Mouse (Mus musculus): ENCODE data around the gene Prpf38a. TPM values are rescaled to one million over a fixed set of nuclear protein-coding genes. Genes with fewer than 3 reads are reported as not detected.

The Prpf38a gene
- 70.4 and 75.2 TPM in 2 replicates for polyA plus RNA-seq (2015; fragmentation: Nextera tagmentation; extraction: Ambion mirVana)

DNA sequence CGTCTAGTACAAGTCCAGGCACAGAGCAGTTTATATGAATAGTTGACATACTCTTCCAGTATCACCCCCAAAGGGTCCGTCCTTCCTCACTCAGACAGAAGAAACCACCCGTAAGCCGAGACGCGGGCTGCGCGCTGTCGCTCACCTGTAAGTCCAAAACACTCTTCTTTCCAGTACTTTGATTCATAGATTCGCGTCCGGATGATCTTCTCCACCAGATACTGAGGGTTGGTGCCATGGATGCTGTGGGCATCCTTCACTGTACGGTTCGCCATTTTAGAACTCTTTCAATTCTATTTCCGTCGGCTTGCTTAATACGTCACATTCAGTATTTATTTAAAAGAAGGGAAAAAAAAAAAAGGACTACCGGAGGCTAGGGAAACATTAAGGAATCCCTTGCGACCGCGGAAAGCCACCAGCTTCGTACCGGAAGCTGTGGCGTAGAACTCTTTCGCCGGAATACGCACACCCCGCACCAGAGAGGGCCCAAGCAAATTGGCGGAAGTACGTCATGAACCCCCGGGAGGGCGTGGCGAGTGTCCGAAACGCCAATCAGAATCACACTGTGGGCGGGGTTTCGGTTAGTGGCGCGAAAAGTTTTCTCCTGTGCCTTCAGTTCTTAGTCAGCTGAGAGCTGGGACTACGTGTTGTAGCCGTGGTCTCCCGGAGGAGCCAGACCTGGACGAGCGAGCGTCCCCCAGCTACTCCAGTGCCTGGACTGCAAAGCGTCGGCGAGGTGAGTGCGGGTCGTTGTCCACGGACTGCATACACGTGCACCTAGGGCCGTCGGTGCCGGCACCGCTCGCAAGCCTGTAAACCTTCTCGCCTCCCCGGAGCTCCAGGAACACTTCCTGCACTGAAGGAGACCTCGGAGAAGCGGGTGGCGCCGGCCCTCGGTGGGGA is at the start of gene Prpf38a, which contains the start of gene Orc1:
TSS of gene Prpf38a (minus strand) at position 497 of the 903 bp plus-strand sequence.
TSS of gene Orc1 (plus strand) at position 584 of the 903 bp plus-strand sequence.
- peak; percentile 99 for ATAC-seq
- peak within 1 kb of the TSS; percentile 89 for H3K4me3 ChIP-seq (ENCODE audit: low read length)
- peak within 1 kb of the TSS; percentile 83 for H3K9ac ChIP-seq (ENCODE audit: low read depth, low read length)
- WGBS: under 1% methylated on average over 64 of the region's 64 CpGs
- no peaks in the 10 kb centered on the region for H3K27me3 ChIP-seq (replicated peaks; ENCODE audit: control insufficient read depth, insufficient read depth, low read length)
- peak within 1 kb of the TSS; percentile 78 for H3K27ac ChIP-seq (ENCODE audit: low read depth, low read length)
- H3K36me3 ChIP-seq (ENCODE audit: control insufficient read depth, insufficient read depth, low read length): peaks cover 9% of the 10 kb centered on the region
- peaks cover 18% of the 10 kb centered on the region for H3K4me1 ChIP-seq (ENCODE audit: control insufficient read depth, insufficient read depth, low read depth, low read length)
- no peaks in the 10 kb centered on the region for H3K9me3 ChIP-seq (ENCODE audit: control insufficient read depth, low read length)
- peak within 1 kb of the TSS; percentile 98 for H3K4me2 ChIP-seq (ENCODE audit: low read length)

DNA sequence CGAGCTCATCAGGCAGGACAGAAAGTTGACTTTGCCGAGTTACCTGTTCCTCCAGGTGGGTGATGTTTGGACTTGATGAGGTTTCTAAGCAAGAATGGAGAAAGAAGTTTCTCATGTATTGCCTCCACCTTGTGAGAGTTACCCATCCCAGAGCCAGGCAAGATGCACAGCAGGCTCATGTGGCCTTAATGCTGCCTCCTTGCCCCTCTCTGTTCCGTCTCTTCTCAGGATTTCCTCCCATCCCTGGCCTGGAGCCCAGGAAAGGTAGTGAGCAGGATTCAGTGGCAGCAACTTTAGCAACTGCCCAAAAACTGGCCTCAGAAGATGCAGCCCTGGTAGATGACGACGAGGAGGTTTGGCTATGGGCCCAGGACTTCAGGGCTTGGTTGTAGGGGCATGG is 47.9 kb upstream of the Prpf38a start:
- H3K9ac ChIP-seq (ENCODE audit: low read depth, low read length): no peak overlapping the region
- H3K27me3 ChIP-seq (replicated peaks; ENCODE audit: control insufficient read depth, insufficient read depth, low read length): no peaks in the 10 kb centered on the region
- H3K4me1 ChIP-seq (ENCODE audit: control insufficient read depth, insufficient read depth, low read depth, low read length): no peaks in the 10 kb centered on the region
- no peak overlapping the region for H3K4me3 ChIP-seq (ENCODE audit: low read length)
- no peak overlapping the region for H3K4me2 ChIP-seq (ENCODE audit: low read length)
- no peaks in the 10 kb centered on the region for H3K9me3 ChIP-seq (ENCODE audit: control insufficient read depth, low read length)
- no peak overlapping the region for H3K27ac ChIP-seq (ENCODE audit: low read depth, low read length)
- H3K36me3 ChIP-seq (ENCODE audit: control insufficient read depth, insufficient read depth, low read length): peaks cover 42% of the 10 kb centered on the region
- 79% methylated on average over 5 of the region's 5 CpGs for WGBS
- ATAC-seq: no peak

DNA sequence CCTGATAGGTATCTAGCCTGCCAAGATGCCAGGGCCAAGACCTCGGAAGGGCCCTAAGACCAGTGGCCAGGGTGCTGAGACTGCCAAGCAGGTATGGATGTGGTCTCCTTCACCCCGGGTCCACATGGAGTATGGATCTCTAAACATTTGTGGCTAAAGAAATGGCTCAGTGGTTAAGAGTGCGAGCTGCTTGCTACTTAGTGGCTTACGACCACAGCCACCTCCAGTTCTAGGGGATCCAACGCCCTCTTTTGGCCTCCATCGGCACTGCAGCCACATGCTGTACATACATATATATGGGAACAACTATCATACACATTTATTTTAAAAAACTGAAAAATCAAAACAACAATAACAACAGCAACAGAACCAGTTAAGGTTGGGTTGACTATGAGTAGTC is 42.4 kb upstream of the Prpf38a start:
- Histone ChIP-seq H3K27ac (ENCODE audit: low read depth, low read length) (no peak overlapping the region), H3K4me3 (ENCODE audit: low read length) (no peak overlapping the region), H3K9ac (ENCODE audit: low read depth, low read length) (no peak overlapping the region), H3K4me1 (ENCODE audit: control insufficient read depth, insufficient read depth, low read depth, low read length) (peaks cover 12% of the 10 kb centered on the region), H3K4me2 (ENCODE audit: low read length) (no peak overlapping the region), H3K9me3 (ENCODE audit: control insufficient read depth, low read length) (no peaks in the 10 kb centered on the region), H3K27me3 (replicated peaks; ENCODE audit: control insufficient read depth, insufficient read depth, low read length) (no peaks in the 10 kb centered on the region), H3K36me3 (ENCODE audit: control insufficient read depth, insufficient read depth, low read length) (peaks cover 6% of the 10 kb centered on the region)
- WGBS: 97% methylated on average over 6 of the region's 6 CpGs
- ATAC-seq: no peak

DNA sequence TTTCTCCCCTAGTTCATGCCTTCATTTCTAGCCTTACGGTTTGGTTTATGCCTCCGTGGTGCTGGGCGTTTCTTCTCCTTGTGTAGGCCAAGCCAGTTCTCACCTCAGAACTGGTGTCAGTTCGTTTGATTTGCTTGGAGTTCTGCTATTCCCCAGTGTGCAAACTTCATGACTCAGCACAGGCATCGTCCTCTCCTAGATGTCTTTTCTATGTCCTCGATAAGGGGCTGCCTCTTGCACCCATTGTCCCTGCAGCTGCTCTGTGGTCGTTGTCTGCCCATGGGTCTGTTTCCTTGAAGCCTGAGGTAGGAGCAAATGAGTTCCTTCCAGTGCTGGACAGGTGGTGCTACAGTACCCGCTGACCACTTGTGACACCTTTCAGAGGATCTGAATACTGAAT is 41.4 kb upstream of the Prpf38a start:
- peak overlapping the region; percentile 85 for H3K4me3 ChIP-seq (ENCODE audit: low read length)
- peak overlapping the region; percentile 97 for H3K9ac ChIP-seq (ENCODE audit: low read depth, low read length)
- H3K36me3 ChIP-seq (ENCODE audit: control insufficient read depth, insufficient read depth, low read length): peaks cover 3% of the 10 kb centered on the region
- H3K9me3 ChIP-seq (ENCODE audit: control insufficient read depth, low read length): no peaks in the 10 kb centered on the region
- peak overlapping the region; percentile 96 for H3K27ac ChIP-seq (ENCODE audit: low read depth, low read length)
- H3K27me3 ChIP-seq (replicated peaks; ENCODE audit: control insufficient read depth, insufficient read depth, low read length): no peaks in the 10 kb centered on the region
- H3K4me1 ChIP-seq (ENCODE audit: control insufficient read depth, insufficient read depth, low read depth, low read length): peaks cover 12% of the 10 kb centered on the region
- 15% methylated on average over 8 of the region's 8 CpGs for WGBS
- peak overlapping the region; percentile 75 for H3K4me2 ChIP-seq (ENCODE audit: low read length)
- ATAC-seq: 0 out of 2 replicates have a peak, but pooled peaks have one; percentile 2

DNA sequence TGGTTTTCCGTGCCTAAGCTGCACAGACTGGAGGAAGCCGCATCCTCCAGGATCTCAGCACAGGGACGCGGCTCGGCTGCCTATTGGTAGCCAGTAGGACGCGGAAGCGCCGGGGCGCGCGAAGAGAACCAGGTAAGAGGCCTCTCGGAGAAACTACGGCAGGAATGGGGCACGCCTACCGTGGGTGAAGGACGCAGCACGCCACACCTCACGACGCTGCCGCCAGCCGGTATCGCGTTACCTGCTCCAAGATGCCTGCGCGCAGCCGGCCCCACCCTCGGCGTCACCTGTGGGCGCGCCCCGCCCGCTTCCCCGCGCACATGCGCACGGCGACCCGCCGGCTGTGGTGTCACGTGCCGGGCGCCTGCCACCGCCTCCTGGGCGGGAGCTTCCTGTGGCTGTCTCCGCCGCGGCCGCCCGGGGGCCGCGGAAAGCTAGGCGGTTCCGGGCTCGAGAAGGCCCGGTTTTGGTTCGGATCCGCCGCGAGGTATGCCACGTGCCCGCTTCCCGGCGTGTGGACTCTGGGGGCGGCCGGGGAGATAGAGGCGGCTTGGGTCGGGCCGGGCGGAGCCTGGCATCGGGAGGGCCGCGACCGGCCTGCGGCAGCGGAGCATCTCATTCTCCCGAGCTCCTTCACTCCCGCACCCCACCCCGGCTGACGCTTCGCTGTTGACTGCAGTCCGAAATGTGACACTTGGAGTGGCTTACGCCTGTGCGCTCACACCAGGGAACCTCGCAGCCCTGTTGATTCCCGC is 40.6 kb upstream of the Prpf38a start, which contains the start of gene Cc2d1b:
TSS of gene Cc2d1b (plus strand) at position 354 of the 755 bp plus-strand sequence.
- H3K9me3 ChIP-seq (ENCODE audit: control insufficient read depth, low read length): no peaks in the 10 kb centered on the region
- H3K4me3 ChIP-seq (ENCODE audit: low read length): peak within 1 kb of the TSS; percentile 85
- peak; percentile 94 for ATAC-seq
- H3K36me3 ChIP-seq (ENCODE audit: control insufficient read depth, insufficient read depth, low read length): no peaks in the 10 kb centered on the region
- H3K27ac ChIP-seq (ENCODE audit: low read depth, low read length): peak within 1 kb of the TSS; percentile 96
- peaks cover 12% of the 10 kb centered on the region for H3K4me1 ChIP-seq (ENCODE audit: control insufficient read depth, insufficient read depth, low read depth, low read length)
- peak within 1 kb of the TSS; percentile 97 for H3K9ac ChIP-seq (ENCODE audit: low read depth, low read length)
- under 1% methylated on average over 72 of the region's 86 CpGs for whole genome bisulfite sequencing
- no peaks in the 10 kb centered on the region for H3K27me3 ChIP-seq (replicated peaks; ENCODE audit: control insufficient read depth, insufficient read depth, low read length)
- peak within 1 kb of the TSS; percentile 75 for H3K4me2 ChIP-seq (ENCODE audit: low read length)

DNA sequence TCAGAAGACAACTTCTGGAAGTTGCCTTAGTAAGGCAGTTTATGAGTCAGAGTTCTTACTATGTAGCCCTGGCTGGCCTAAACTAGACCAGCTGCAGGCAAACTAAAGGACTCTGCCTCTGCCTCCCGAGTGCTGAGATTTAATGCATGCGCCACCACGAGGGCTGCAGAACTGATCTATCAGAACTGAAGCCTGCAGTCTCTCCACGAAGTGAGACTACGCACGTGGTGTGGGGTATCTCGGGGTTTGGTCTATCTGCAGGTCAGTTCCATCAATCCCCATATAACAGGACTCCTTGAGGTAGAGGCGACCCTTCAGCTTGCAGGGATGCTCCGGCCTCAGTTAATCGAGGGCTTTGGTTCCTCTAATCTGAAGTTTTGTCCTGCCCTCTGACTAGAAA is 40.0 kb upstream of the Prpf38a start:
- H3K27ac ChIP-seq (ENCODE audit: low read depth, low read length): peak overlapping the region; percentile 96
- no peaks in the 10 kb centered on the region for H3K36me3 ChIP-seq (ENCODE audit: control insufficient read depth, insufficient read depth, low read length)
- peaks cover 12% of the 10 kb centered on the region for H3K4me1 ChIP-seq (ENCODE audit: control insufficient read depth, insufficient read depth, low read depth, low read length)
- ATAC-seq: peak; percentile 66
- H3K9me3 ChIP-seq (ENCODE audit: control insufficient read depth, low read length): no peaks in the 10 kb centered on the region
- 1% methylated on average over 10 of the region's 10 CpGs for WGBS
- H3K4me3 ChIP-seq (ENCODE audit: low read length): peak overlapping the region; percentile 85
- peak overlapping the region; percentile 75 for H3K4me2 ChIP-seq (ENCODE audit: low read length)
- no peaks in the 10 kb centered on the region for H3K27me3 ChIP-seq (replicated peaks; ENCODE audit: control insufficient read depth, insufficient read depth, low read length)
- H3K9ac ChIP-seq (ENCODE audit: low read depth, low read length): peak overlapping the region; percentile 97

DNA sequence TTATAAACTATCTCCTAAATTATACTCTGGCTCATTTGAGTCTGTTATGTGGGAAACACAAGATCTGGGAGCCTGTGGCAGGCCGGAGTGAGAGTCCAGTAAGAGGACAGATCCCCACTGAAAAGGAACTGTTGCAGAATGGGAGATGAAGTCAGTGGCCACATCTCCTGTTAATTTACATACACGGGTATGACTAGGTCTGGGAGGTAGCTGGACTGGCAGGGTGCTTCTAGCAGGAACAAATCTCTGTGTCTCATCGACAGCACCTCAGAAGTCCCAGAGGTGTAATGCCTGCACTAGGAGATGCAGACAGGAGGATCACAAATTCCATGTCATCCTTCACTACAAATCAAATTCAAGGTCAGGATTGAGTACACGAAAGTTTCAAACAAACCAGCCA is 39.5 kb upstream of the Prpf38a start:
- peak overlapping the region; percentile 97 for H3K9ac ChIP-seq (ENCODE audit: low read depth, low read length)
- no peaks in the 10 kb centered on the region for H3K9me3 ChIP-seq (ENCODE audit: control insufficient read depth, low read length)
- WGBS: 74% methylated on average over 4 of the region's 4 CpGs
- no peaks in the 10 kb centered on the region for H3K27me3 ChIP-seq (replicated peaks; ENCODE audit: control insufficient read depth, insufficient read depth, low read length)
- H3K36me3 ChIP-seq (ENCODE audit: control insufficient read depth, insufficient read depth, low read length): no peaks in the 10 kb centered on the region
- peaks cover 12% of the 10 kb centered on the region for H3K4me1 ChIP-seq (ENCODE audit: control insufficient read depth, insufficient read depth, low read depth, low read length)
- H3K4me3 ChIP-seq (ENCODE audit: low read length): peak overlapping the region; percentile 85
- peak overlapping the region; percentile 75 for H3K4me2 ChIP-seq (ENCODE audit: low read length)
- ATAC-seq: no peak
- H3K27ac ChIP-seq (ENCODE audit: low read depth, low read length): peak overlapping the region; percentile 96

DNA sequence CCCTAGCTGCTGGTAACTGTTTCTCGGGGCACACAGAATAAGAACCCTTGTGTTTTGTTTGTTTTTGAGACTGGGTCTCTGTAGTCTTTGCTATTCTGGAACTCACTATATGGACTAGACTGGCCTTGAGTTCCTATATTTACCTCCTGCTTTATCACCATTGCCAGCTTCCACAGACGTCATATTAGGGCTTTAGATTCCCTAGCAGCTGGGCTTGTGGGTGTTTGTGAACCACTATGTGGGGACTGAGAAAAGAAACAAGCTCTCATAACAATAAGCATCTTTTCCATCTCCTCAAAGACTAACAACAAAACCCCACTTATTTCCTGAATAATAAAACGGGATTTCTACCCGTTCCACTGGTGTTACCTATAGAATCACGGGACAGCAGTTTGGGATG is 31.8 kb upstream of the Prpf38a start:
- Histone ChIP-seq H3K9me3 (ENCODE audit: control insufficient read depth, low read length) (no peaks in the 10 kb centered on the region), H3K4me1 (ENCODE audit: control insufficient read depth, insufficient read depth, low read depth, low read length) (no peaks in the 10 kb centered on the region), H3K4me2 (ENCODE audit: low read length) (no peak overlapping the region), H3K27ac (ENCODE audit: low read depth, low read length) (no peak overlapping the region), H3K27me3 (replicated peaks; ENCODE audit: control insufficient read depth, insufficient read depth, low read length) (no peaks in the 10 kb centered on the region), H3K9ac (ENCODE audit: low read depth, low read length) (no peak overlapping the region), H3K4me3 (ENCODE audit: low read length) (no peak overlapping the region), H3K36me3 (ENCODE audit: control insufficient read depth, insufficient read depth, low read length) (no peaks in the 10 kb centered on the region)
- no peak for ATAC-seq
- 90% methylated on average over 5 of the region's 5 CpGs for WGBS

DNA sequence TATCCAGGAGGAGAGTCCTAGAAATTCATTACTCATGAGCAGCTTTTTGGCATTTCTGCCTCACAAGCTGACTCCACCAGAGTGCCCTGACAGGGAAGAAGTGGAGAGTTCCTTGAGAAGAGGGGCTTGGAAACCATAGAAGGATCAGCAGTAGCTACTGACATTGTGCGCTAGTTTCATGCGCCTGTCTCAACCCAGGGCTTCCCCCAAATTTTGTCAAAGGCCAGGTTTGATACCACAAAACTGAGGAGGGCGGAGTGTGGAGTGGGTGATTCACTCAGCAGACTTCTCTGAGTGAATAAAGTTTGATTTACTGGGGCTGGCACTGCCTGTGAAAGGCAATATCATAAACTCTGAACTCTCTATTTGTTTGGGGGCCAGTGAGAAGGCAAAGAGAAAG is 29.5 kb upstream of the Prpf38a start:
- Histone ChIP-seq H3K4me3 (ENCODE audit: low read length) (no peak overlapping the region), H3K27ac (ENCODE audit: low read depth, low read length) (no peak overlapping the region)
- 97% methylated on average over 3 of the region's 3 CpGs for WGBS

More for the DNA sequence above, 29.5 kb upstream of the Prpf38a start:
- H3K27me3 ChIP-seq (replicated peaks; ENCODE audit: control insufficient read depth, insufficient read depth, low read length): no peaks in the 10 kb centered on the region
- H3K4me1 ChIP-seq (ENCODE audit: control insufficient read depth, insufficient read depth, low read depth, low read length): no peaks in the 10 kb centered on the region
- no peak for ATAC-seq
- H3K9me3 ChIP-seq (ENCODE audit: control insufficient read depth, low read length): no peaks in the 10 kb centered on the region
- H3K36me3 ChIP-seq (ENCODE audit: control insufficient read depth, insufficient read depth, low read length): no peaks in the 10 kb centered on the region; the same call in 1 of the 2 replicates
- no peak overlapping the region for H3K9ac ChIP-seq (ENCODE audit: low read depth, low read length)
- H3K4me2 ChIP-seq (ENCODE audit: low read length): no peak overlapping the region

Data from hindbrain, embryonic 16.5 days (tissue).